Mouse (Mus musculus): ENCODE results near the gene Slc35e4. TPM values are rescaled to one million over a fixed set of nuclear protein-coding genes. Genes with fewer than 3 reads are reported as not detected.

Gene Slc35e4
- total RNA-seq, 2 experiments from 2014 or later: 4.3 to 4.7 TPM

- peak; percentile 67 to 77 for DNase-seq
- intact Hi-C loops (cut with DNase I): loop anchor here (1.0 to 5.0 kb wide), 2 partner anchors 72 to 168 kb away; no protein-coding TSS in a partner anchor
Observed at GRCm38 (mm10) chr11:3879836-3880235, 34.6 kb downstream of the Slc35e4 start.

DNA sequence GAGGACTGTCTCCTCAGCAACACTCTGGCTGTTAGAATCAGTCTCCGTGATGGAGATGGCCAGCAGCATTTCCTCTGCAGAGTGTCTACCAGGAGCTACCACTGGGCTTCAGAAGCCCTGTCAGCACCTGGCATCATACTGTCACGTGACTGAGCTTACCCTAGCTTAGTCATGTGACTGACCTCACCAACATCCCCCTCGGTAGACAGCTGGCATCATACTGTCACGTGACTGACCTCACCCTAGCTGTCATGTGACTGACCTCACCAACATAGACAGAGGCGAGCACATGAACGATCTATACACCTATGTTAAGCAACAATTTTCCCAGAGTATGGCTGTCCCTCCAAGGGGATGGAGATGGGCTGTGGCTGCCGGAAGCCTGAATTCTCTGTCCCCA, 35.8 kb downstream of the Slc35e4 start:
- intact Hi-C loops (cut with DNase I): no loop called here
- no peak for DNase-seq

DNA sequence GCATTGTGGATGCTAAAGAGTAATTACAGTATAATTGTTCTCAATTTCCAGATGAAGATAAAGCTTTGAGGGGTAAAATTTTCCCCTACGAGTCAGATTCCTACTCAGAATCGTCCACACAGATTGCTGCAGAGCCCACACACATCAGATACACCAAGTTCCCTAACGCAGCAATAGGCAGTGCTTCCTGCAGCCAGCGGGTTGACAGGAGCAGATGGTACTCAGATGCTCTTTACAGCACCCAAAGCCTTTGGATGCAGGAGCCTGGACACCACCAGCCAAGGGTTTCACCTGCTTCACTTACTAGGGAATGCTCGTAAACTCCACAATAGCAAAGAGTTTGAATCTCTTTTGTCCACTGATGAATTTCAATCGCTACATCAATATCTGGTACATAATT, 38.0 kb downstream of the Slc35e4 start:
- DNase-seq: no peak
- intact Hi-C loops (cut with DNase I): no loop called here

DNA sequence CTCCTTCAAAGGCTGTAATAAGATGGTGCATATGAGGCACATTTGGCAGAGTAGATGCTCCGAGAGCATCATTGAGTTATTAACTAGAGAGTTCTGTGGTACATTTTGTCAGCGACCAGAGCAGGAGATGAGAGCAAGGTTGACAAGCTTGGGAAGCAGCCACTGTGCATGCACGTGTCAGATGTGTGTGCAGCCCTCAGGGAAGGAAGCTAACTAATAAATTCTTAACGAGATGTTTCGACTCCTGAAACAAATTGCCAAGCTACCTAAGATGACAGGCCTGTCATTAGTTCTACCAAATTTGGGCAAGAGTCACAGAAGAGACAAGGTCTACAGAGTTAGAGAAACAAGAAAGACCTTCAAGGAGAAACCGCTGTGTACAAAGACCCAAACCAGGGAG, 50.1 kb downstream of the Slc35e4 start:
- DNase-seq: no peak
- intact Hi-C loops (cut with DNase I): no loop called here

DNA sequence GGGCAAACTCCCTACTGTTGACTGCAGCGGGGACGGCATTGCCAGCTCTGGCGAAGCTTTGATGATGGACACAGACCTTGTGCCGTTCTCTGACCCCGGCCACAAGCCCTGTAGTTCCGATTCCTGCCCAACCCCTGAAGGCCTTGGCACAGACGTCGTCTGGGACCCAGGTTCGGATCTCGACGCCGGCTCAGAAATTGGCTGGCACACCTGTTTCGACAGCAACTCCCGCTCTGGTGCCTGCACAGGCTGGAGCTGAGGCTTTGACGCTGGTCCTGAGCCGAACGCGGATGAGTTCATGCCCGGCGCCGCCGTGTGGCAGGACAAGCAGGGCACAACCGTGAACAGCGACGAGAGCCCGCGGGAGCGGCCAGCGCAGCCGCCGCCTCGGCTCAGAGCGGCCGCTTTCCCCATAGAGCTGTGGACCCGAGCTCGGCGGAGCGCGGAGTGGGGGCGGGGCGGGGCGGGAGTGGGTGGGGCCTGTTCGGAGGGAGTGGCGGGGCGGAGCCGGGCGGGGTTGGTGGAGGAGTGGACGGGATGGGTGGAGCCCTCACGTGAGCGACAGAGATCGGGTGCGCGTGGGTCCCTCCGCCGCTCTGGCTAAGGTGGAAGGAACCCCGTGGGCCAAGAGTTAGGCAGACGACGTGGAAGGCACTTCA, 50.9 kb downstream of the Slc35e4 start, which contains the start of gene Osbp2:
TSS of gene Osbp2 (minus strand) at position 450 of the 659 bp plus-strand sequence.
- intact Hi-C loops (cut with DNase I): no loop called here
- peak; percentile 75 to 79 for DNase-seq

GRCm38 (mm10) chr11:3862661-3863453, 51.6 kb downstream of the Slc35e4 start:
- intact Hi-C loops (cut with DNase I): no loop called here
- no peak for DNase-seq

GRCm38 (mm10) chr11:3860361-3860760, 54.1 kb downstream of the Slc35e4 start:
- intact Hi-C loops (cut with DNase I): no loop called here
- no peak for DNase-seq

DNA sequence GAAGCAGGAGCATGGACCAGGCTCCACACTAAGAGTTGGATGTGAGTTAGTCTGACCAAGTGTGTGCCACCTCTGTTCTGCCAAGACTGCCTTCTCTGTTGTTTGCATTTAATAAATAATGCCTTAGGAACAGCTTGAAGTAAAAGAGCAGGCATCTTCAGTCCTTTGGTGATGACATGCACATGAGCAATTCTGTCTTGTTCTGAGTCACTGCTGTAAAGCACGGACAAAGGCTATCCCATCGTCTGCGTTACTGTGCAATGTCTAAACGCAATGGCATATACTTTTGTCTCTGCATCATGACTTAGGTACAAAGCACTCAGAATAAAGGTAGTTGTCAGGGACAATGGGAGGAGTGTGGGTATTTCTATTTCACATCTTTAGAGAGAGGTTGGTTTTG, 54.7 kb downstream of the Slc35e4 start:
- intact Hi-C loops (cut with DNase I): no loop called here
- DNase-seq: no peak

GRCm38 (mm10) chr11:3857902-3858301, 56.6 kb downstream of the Slc35e4 start:
- intact Hi-C loops (cut with DNase I): no loop called here
- DNase-seq: no peak

Other genes starting within 250 kb of the Slc35e4 start
- gene Osbp2, start 50.8 kb downstream of the Slc35e4 start, total RNA-seq (2021): 1 to 10 TPM; 5.6 to 6.1 TPM
- gene 4921536K21Rik, start 19.6 kb downstream of the Slc35e4 start, total RNA-seq (2021): under 1 TPM; 0.32 to 0.38 TPM
- gene Dusp18, start 19.4 kb downstream of the Slc35e4 start, total RNA-seq (2021): 10 to 100 TPM; 30.3 to 41.9 TPM
- gene Tcn2, start 17.5 kb upstream of the Slc35e4 start, total RNA-seq (2021): 10 to 100 TPM; 50.3 to 50.9 TPM
- 10 to 100 TPM; 31.8 to 34.0 TPM for gene Pes1, start 49.3 kb upstream of the Slc35e4 start, total RNA-seq (2021)
- gene 4930556J24Rik, start 62.1 kb upstream of the Slc35e4 start, total RNA-seq (2021): not detected
- under 1 TPM; 0.12 to 0.36 TPM for gene Gal3st1, start 69.0 kb upstream of the Slc35e4 start, total RNA-seq (2021)
- under 1 TPM in 1 of 2 experiments, not detected in 1; 0.34 TPM for gene Sec14l4, start 116.8 kb upstream of the Slc35e4 start, total RNA-seq (2021)
- under 1 TPM in 1 of 2 experiments, not detected in 1; 0.74 TPM for gene Sec14l3, start 150.2 kb upstream of the Slc35e4 start, total RNA-seq (2021)
- 10 to 100 TPM; 80.7 to 82.0 TPM for gene Mtfp1, start 180.8 kb upstream of the Slc35e4 start, total RNA-seq (2021)
- 1 to 10 TPM; 1.3 to 1.4 TPM for gene Sec14l2, start 208.8 kb upstream of the Slc35e4 start, total RNA-seq (2021)
- gene Rnf215, start 220.5 kb upstream of the Slc35e4 start, total RNA-seq (2021): 10 to 100 TPM; 17.3 to 18.9 TPM
- gene Ccdc157, start 245.6 kb upstream of the Slc35e4 start, total RNA-seq (2021): 1 to 10 TPM; 5.8 to 8.0 TPM
- 10 to 100 TPM; 45.6 to 54.6 TPM for gene Sf3a1, start 245.7 kb upstream of the Slc35e4 start, total RNA-seq (2021)

Measured in heart, postnatal 10 days (tissue).